Mouse (Mus musculus) G1E (cell line): Measurements from ENCODE around the gene Ctsz.

Experiments used
- CTCF ChIP-seq: IDR thresholded peaks from 2 replicates; pipeline ENCODE4 v1.5.1; 2012; ENCODE audit warnings: low read depth, low read length, inconsistent platforms, mixed read lengths
- GATA1 ChIP-seq: IDR thresholded peaks from 2 replicates; pipeline ENCODE4 v1.6.1; 2012; ENCODE audit warnings: borderline replicate concordance, low read length, inconsistent platforms, mixed read lengths
- TAL1 ChIP-seq: conservative IDR thresholded peaks from 2 replicates; pipeline ENCODE4 v1.6.1; 2012; ENCODE audit warnings: low read depth, low read length, inconsistent platforms, mixed read lengths

GRCm38 (mm10) chr2:174397065-174397464 lies 41.8 kb downstream of the Ctsz start:
- TF ChIP-seq CTCF (no peak), GATA1 (no peak), TAL1 (no peak)
